Mouse (Mus musculus): ENCODE measurements around the gene Adipor2. TPM values are rescaled to one million over a fixed set of nuclear protein-coding genes. Genes with fewer than 3 reads are reported as not detected.

Gene Adipor2
- polyA plus RNA-seq, 1 experiment from 2014 or later = 29.0 TPM

DNA sequence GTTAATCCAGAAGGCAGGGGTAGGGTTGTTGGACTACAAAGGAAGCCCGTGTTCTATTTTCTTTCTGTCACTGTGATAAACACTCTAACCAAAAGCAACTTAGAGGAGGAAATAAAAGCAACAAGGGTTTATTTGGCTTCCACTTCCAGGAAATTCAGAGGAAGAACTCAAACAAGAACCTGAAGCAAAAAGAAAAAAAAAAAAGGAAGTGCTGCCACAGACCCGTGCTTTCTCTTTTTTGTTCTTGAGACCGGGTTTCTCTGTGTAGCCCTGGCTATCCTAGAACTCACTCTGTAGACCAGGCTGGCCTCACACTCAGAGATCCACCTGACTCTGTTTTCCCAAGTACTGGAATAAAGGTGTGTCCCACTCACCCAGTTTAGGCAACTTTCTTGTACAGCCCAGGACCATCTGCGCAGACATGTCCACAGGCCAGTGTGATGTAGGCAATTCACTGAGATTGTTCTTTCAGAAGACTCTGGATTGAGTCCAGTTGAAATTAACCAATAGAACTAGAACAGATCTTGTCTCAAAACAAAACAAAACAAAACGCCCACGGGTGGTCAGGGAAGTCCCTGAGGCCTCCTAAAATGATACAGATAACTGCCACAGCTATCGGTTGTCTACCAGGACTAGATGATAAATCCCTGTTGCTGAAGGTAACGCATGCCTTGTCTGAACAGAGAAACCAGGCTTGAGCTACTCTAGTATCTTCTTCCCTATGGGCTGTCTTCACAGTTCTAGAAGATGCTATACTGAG is 15.8 kb downstream of the Adipor2 start:
- WGBS = 80% methylated on average over 8 of the region's 8 CpGs
- Histone ChIP-seq H3K4me3 (ENCODE audit: low read depth, low read length) (no peak overlapping the region), H3K9me3 (ENCODE audit: low read depth, low read length) (no peaks in the 10 kb centered on the region), H3K4me1 (ENCODE audit: insufficient read depth) (no peaks in the 10 kb centered on the region), H3K9ac (no peak overlapping the region), H3K36me3 (ENCODE audit: insufficient read depth) (no peaks in the 10 kb centered on the region), H3K4me2 (no peak overlapping the region), H3K27me3 (ENCODE audit: insufficient read depth, low read length) (no peaks in the 10 kb centered on the region), H3K27ac (ENCODE audit: low read depth) (no peak overlapping the region)
- TF ChIP-seq CTCF (IDR thresholded peaks at IDR 0.05; ENCODE audit: low read depth) = no peak
- no peak for ATAC-seq (ENCODE audit: insufficient read depth)
- DNase-seq = no peak

DNA sequence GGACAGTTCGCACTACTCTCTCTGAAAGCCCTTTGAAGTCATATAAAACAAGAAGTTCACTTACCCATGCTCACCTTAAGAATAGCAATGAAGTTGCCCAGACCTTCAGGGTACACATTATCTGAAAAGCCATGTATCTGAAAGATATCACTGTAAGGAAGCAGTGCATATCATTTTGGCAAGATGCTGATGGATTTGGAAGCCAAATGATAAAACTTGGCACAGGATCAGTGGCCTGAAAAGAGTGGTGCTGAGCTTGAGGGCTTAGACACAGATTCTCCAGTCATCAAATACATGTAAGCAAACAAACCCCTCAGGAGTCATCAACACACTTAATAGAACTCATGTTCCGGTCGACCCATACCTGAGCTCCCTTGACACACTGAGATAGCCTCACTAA is 16.9 kb downstream of the Adipor2 start:
- peak; percentile 15 for DNase-seq
- no peaks in the 10 kb centered on the region for H3K36me3 ChIP-seq (ENCODE audit: insufficient read depth)
- H3K27ac ChIP-seq (ENCODE audit: low read depth) = no peak overlapping the region
- no peak overlapping the region for H3K4me3 ChIP-seq (ENCODE audit: low read depth, low read length)
- no peak for TF ChIP-seq CTCF (IDR thresholded peaks at IDR 0.05; ENCODE audit: low read depth)
- ATAC-seq (ENCODE audit: insufficient read depth) = no peak
- no peaks in the 10 kb centered on the region for H3K4me1 ChIP-seq (ENCODE audit: insufficient read depth)
- no peak overlapping the region for H3K9ac ChIP-seq
- 73% methylated on average over 3 of the region's 3 CpGs for WGBS
- no peak overlapping the region for H3K4me2 ChIP-seq
- no peaks in the 10 kb centered on the region for H3K9me3 ChIP-seq (ENCODE audit: low read depth, low read length)
- no peaks in the 10 kb centered on the region for H3K27me3 ChIP-seq (ENCODE audit: insufficient read depth, low read length)

DNA sequence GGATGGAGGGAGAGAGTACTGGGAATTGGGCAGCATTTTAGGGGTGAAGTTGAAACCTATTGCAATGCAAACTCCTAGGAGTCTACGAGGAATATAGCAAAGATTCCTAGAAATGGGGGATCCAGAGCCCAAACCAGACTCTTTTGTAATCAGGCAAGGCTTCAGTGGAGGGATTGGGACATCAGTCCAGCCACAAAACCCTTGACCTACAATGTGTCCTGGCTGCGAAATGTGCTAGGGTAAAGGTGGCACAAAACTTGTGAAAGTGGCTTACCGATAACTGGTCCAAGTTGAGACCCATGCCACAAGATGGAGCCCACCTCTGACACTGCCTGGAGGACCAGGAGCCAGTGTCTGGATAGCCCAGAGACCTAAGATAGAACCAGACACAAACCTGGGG is 18.1 kb downstream of the Adipor2 start:
- Histone ChIP-seq H3K36me3 (ENCODE audit: insufficient read depth) (no peaks in the 10 kb centered on the region), H3K9ac (no peak overlapping the region), H3K27me3 (ENCODE audit: insufficient read depth, low read length) (no peaks in the 10 kb centered on the region), H3K4me3 (ENCODE audit: low read depth, low read length) (no peak overlapping the region), H3K4me2 (no peak overlapping the region), H3K4me1 (ENCODE audit: insufficient read depth) (no peaks in the 10 kb centered on the region), H3K27ac (ENCODE audit: low read depth) (no peak overlapping the region), H3K9me3 (ENCODE audit: low read depth, low read length) (no peaks in the 10 kb centered on the region)
- TF ChIP-seq CTCF (IDR thresholded peaks at IDR 0.05; ENCODE audit: low read depth) = no peak
- WGBS = 88% methylated on average over 3 of the region's 3 CpGs
- ATAC-seq (ENCODE audit: insufficient read depth) (no peak), DNase-seq (no peak)

DNA sequence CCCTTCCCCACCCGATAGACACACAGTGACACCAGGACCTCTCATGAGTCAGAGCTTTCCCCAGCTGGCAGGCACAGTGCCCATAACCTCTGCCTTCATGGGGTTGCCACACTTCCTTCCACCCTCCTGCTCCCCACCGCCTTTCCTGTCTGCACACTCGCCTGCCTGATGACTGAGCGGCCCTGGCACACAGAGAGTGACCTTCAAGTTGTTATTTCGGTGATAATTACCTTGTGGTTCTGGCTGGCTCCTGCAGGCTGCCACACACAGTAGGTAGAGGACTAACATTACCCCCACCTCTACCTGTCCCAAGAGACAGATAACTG is 21.2 kb downstream of the Adipor2 start:
- no peaks in the 10 kb centered on the region for H3K9me3 ChIP-seq (ENCODE audit: low read depth, low read length)
- H3K4me1 ChIP-seq (ENCODE audit: insufficient read depth) = no peaks in the 10 kb centered on the region
- H3K4me2 ChIP-seq = no peak overlapping the region
- WGBS = 41% methylated on average over 5 of the region's 5 CpGs
- no peak for TF ChIP-seq CTCF (IDR thresholded peaks at IDR 0.05; ENCODE audit: low read depth)
- no peaks in the 10 kb centered on the region for H3K36me3 ChIP-seq (ENCODE audit: insufficient read depth)
- H3K4me3 ChIP-seq (ENCODE audit: low read depth, low read length) = no peak overlapping the region
- no peak overlapping the region for H3K9ac ChIP-seq
- ATAC-seq (ENCODE audit: insufficient read depth) (peak; percentile 21; the same call in 1 of the 2 replicates), DNase-seq (peak; percentile 51)
- H3K27ac ChIP-seq (ENCODE audit: low read depth) = no peak overlapping the region
- no peaks in the 10 kb centered on the region for H3K27me3 ChIP-seq (ENCODE audit: insufficient read depth, low read length)

DNA sequence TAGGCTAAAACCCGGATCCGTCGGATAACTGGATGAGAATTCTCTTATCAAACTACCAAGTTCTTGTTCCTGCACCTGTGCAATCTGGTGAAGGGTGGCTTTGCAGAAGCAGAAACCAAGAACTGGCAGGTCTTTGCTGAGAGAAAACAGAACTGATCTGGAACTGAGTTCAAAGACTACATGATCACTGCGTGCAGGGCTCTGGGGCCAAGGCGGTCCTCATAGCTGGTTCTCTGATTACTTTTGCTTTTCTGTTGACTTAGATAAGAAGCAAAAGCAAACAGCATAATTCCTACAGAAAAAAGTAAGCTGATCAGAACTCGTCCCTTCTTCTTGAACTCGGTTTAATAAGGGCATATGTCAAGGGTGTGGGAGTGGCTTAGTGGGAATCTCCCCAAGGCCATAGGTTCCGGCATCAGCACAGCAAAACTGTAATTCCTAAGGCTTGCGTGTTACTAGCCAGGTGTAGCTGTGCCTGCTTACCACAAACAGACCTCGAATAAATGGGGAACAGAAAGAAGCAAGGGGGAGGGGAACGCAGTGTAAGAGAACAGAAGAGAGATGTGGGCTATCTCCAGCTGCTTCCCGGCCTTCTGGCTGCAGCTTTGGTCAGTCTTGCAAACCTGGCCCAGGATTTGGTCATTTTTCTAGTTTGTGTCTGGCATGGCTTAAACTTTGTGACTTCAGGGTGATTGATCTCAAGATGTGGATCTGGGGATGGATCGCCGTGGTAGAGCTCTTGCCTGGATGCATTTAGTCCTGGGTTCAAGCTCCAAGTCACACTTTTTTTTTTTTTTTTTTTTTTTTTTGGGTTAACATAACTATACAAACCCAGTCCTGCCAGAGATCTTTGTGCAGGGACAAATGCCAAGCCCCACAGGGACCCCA is 21.8 kb downstream of the Adipor2 start:
- Histone ChIP-seq H3K27ac (ENCODE audit: low read depth) (no peak overlapping the region), H3K9me3 (ENCODE audit: low read depth, low read length) (no peaks in the 10 kb centered on the region), H3K4me3 (ENCODE audit: low read depth, low read length) (no peak overlapping the region), H3K4me1 (ENCODE audit: insufficient read depth) (no peaks in the 10 kb centered on the region), H3K9ac (no peak overlapping the region), H3K27me3 (ENCODE audit: insufficient read depth, low read length) (no peaks in the 10 kb centered on the region), H3K4me2 (no peak overlapping the region), H3K36me3 (ENCODE audit: insufficient read depth) (no peaks in the 10 kb centered on the region)
- no peak for TF ChIP-seq CTCF (IDR thresholded peaks at IDR 0.05; ENCODE audit: low read depth)
- ATAC-seq (ENCODE audit: insufficient read depth) = no peak
- no peak for DNase-seq
- 66% methylated on average over 14 of the region's 14 CpGs for WGBS

DNA sequence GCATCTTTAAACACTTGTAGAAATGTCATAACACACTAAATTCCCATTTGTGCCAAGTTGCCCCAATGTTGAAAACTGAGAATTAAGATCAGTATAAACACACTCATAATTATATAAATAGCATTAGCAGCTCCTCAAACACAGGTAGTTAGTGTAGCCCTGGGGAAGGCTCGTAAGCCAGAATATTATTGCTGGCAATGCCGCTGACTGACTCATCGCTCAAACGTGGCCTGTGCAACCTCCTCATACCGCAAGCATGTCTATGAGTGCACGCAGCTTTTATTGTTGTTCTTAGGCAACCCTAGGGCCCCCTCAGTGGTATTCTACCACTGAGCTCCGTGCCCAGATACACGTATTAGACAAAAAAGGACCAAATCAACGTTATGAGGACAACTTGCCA is 24.7 kb downstream of the Adipor2 start:
- TF ChIP-seq CTCF (IDR thresholded peaks at IDR 0.05; ENCODE audit: low read depth) = no peak
- H3K9me3 ChIP-seq (ENCODE audit: low read depth, low read length) = no peaks in the 10 kb centered on the region
- H3K27ac ChIP-seq (ENCODE audit: low read depth) = no peak overlapping the region
- ATAC-seq (ENCODE audit: insufficient read depth) (no peak), DNase-seq (peak; percentile 37)
- H3K4me1 ChIP-seq (ENCODE audit: insufficient read depth) = no peaks in the 10 kb centered on the region
- no peak overlapping the region for H3K4me2 ChIP-seq
- H3K36me3 ChIP-seq (ENCODE audit: insufficient read depth) = no peaks in the 10 kb centered on the region
- no peak overlapping the region for H3K9ac ChIP-seq
- WGBS = 70% methylated on average over 9 of the region's 9 CpGs
- H3K27me3 ChIP-seq (ENCODE audit: insufficient read depth, low read length) = no peaks in the 10 kb centered on the region
- H3K4me3 ChIP-seq (ENCODE audit: low read depth, low read length) = no peak overlapping the region

DNA sequence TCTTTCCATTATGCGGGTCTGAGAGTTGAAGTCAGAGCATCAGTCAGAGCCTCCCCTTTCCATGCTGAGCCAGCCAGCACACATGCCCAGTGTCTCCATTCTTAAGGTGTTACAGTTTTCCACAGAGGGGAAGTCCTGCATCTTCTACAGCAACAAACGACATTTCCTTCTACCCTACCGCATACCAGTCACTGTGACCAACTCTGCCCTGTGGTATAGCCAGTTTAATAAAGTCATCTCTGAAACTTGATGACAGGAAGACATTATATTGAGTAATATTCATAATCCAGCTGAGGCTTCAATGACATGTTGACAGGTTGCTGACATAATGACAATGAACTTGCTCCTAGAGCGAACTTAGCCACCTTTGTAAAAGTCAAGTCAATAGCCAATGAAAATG is 26.8 kb downstream of the Adipor2 start:
- no peak overlapping the region for H3K27ac ChIP-seq (ENCODE audit: low read depth)
- TF ChIP-seq CTCF (IDR thresholded peaks at IDR 0.05; ENCODE audit: low read depth) = no peak
- 90% methylated on average over 4 of the region's 4 CpGs for WGBS
- H3K4me1 ChIP-seq (ENCODE audit: insufficient read depth) = peaks cover 7% of the 10 kb centered on the region; the same call in 1 of the 2 replicates
- H3K36me3 ChIP-seq (ENCODE audit: insufficient read depth) = no peaks in the 10 kb centered on the region
- H3K4me3 ChIP-seq (ENCODE audit: low read depth, low read length) = no peak overlapping the region
- DNase-seq (no peak), ATAC-seq (ENCODE audit: insufficient read depth) (no peak)
- H3K4me2 ChIP-seq = no peak overlapping the region
- no peak overlapping the region for H3K9ac ChIP-seq
- H3K27me3 ChIP-seq (ENCODE audit: insufficient read depth, low read length) = no peaks in the 10 kb centered on the region
- H3K9me3 ChIP-seq (ENCODE audit: low read depth, low read length) = no peaks in the 10 kb centered on the region
